ENCODE assay signal across 8 mouse cellular contexts in the genomic region with DNA sequence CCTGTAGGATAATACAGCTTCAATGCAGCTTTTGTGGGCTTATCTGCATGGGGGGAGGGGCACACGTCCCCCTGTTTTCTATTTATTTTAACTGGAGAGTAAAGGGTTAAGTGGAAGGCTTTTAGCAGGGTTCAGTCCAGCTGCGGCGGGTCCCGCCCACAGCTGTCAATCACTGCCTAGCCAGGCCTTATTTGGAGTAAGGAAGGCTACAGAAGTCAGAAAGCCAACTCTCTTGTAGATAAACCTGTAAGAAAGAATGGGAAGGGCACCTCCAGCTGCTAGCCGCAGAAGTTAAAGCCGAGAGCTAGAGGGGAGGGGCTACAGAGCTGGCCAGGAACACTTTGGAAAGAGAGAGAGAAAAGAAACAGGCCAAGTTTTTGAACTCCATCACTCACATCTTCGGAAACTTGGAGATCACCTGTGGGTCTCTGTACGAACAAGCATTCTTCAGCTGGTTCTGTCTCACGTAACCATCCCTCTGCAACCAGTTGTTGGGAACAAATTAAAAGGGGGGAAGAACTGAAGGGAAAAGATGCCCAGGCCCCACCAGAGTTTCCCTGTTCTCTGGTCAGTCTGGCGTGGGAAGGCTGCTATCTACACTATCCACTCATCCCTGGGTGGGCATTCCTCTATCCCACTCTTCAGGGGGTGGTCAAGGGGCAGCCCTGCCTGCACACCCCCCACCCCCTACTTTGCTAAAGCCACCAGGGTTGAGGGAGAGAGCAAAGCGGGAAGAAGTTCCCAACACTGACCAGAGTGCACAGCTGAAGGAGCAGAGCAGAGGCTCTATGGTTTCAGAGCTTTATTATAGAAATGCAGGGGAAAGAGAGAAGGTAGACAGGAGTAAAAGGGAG.
DNase-seq lines count a peak whose midpoint lies in the region; TF ChIP-seq lines count a peak whose summit lies in the region.
"Had no signal": no experiment of that assay in that cellular context is flagged by ENCODE, and none has a peak within 500 bp of the region (broad histone marks: within the 10 kb centered on the region; RNA-seq: fewer than 3 reads in every experiment).

No protein-coding gene starts in this region.

- no peaks in the 10 kb centered on the region for H3K27me3 ChIP-seq in hindbrain, embryonic 10.5 days (ENCODE audit: insufficient read depth, poor library complexity, severe bottlenecking)
- H3K27me3 ChIP-seq in cerebellum, adult 2 months (ENCODE audit: control insufficient read depth, insufficient read depth, low read length), result no peaks in the 10 kb centered on the region

- 3% methylated on average over 11 of the region's 11 CpGs for WGBS in hindbrain, embryonic 10.5 days
- WGBS in cerebellum, adult 2 months, result 7% methylated on average over 11 of the region's 11 CpGs

- no peak for TF ChIP-seq CTCF in brain, embryonic 14.5 days (IDR thresholded peaks at IDR 0.05; ENCODE audit: borderline replicate concordance, extremely low read depth, insufficient read depth, insufficient read length)
- no peak for TF ChIP-seq CTCF in cerebellum, adult 2 months (IDR thresholded peaks at IDR 0.05; ENCODE audit: borderline replicate concordance, insufficient read depth, low read depth, low read length)

- H3K4me3 ChIP-seq in ES-E14 (ENCODE audit: insufficient read depth in 1 of 2, low read depth in 1 of 2, low read length in 2 of 2, poor library complexity in 1 of 2, severe bottlenecking in 1 of 2), result no peak overlapping the region
- H3K4me3 ChIP-seq in hindbrain, embryonic 10.5 days, result peak overlapping the region; percentile 18; the same call in 1 of the 2 replicates
- H3K4me3 ChIP-seq in cerebellum, adult 2 months (replicated peaks; ENCODE audit: insufficient read depth, low read depth, low read length), result no peak overlapping the region

- peak; percentile 26 for DNase-seq in ES-E14 (ENCODE audit: low read depth, low spot score)
- peak; percentile 35 for DNase-seq in brain, embryonic 14.5 days (ENCODE audit: low read depth)
- peak; percentile 75 for DNase-seq in hindbrain, embryonic 10.5 days (ENCODE audit: low spot score)
- peak; percentile 58 for DNase-seq in mesoderm, embryonic 11.5 days (ENCODE audit: low read depth, low spot score)
- no peak for DNase-seq in frontal cortex, postnatal 14 days (ENCODE audit: low spot score in 2 of 2)
- DNase-seq in Muller cell, postnatal 12 days (ENCODE audit: inconsistent ontology term), result no peak
- no peak for DNase-seq in cerebellum, adult 2 months
- DNase-seq: lung, postnatal 14 days had no signal

- H3K9me3 ChIP-seq in ES-E14 (ENCODE audit: control insufficient read depth, insufficient read depth, low read depth, low read length), result no peaks in the 10 kb centered on the region
- H3K9me3 ChIP-seq in hindbrain, embryonic 10.5 days, result no peaks in the 10 kb centered on the region

- no peaks in the 10 kb centered on the region for H3K36me3 ChIP-seq in ES-E14 (ENCODE audit: control insufficient read depth, insufficient read depth, low read length, poor library complexity, severe bottlenecking)
- H3K36me3 ChIP-seq in hindbrain, embryonic 10.5 days, result no peaks in the 10 kb centered on the region

- peaks cover 0 to 6% of the 10 kb centered on the region in 2 experiments; a peak in 1 of 4 replicates for H3K4me1 ChIP-seq in ES-E14 (ENCODE audit: control insufficient read depth in 2 of 2, insufficient read depth in 2 of 2, low read length in 2 of 2, poor library complexity in 1 of 2)
- peaks cover 37% of the 10 kb centered on the region for H3K4me1 ChIP-seq in hindbrain, embryonic 10.5 days (replicated peaks)
- H3K4me1 ChIP-seq in cerebellum, adult 2 months (ENCODE audit: control insufficient read depth, insufficient read depth, low read length), result no peaks in the 10 kb centered on the region

- H3K9ac ChIP-seq in ES-E14 (ENCODE audit: insufficient read depth, low read depth, low read length, poor library complexity, severe bottlenecking), result no peak overlapping the region

- in situ Hi-C loops in ES-E14 (cut with MboI; ENCODE audit: low sequenced_read_pairs in 2 of 2, unreplicated experiment in 2 of 2), result no loop called here

- no peak overlapping the region for H3K27ac ChIP-seq in ES-E14 (ENCODE audit: insufficient read depth, low read depth, low read length, poor library complexity, severe bottlenecking)
- H3K27ac ChIP-seq in hindbrain, embryonic 10.5 days, result peak overlapping the region; percentile 57
- no peak overlapping the region for H3K27ac ChIP-seq in cerebellum, adult 2 months (ENCODE audit: insufficient read depth, low read length)

- no peak for TF ChIP-seq POLR2A in brain, embryonic 14.5 days (IDR thresholded peaks at IDR 0.05; ENCODE audit: borderline replicate concordance, extremely low read depth, insufficient read depth, insufficient read length, poor library complexity, severe bottlenecking)
- TF ChIP-seq POLR2A in cerebellum, adult 2 months (IDR thresholded peaks at IDR 0.05; ENCODE audit: borderline replicate concordance, insufficient read depth, low read length), result no peak

TF ChIP-seq in ES-E14, 5 proteins besides CTCF, POLR2A, EP300 and RAD21:
- TF ChIP-seq ZC3H11A (IDR thresholded peaks at IDR 0.05; ENCODE audit: borderline replicate concordance, low read depth, low read length) (no peak), ZNF384 (IDR thresholded peaks at IDR 0.05; ENCODE audit: low read depth, low read length) (no peak), MAFK (IDR thresholded peaks at IDR 0.05; ENCODE audit: insufficient read depth, low read depth, low read length) (no peak), CHD2 (IDR thresholded peaks at IDR 0.05; ENCODE audit: low read depth, low read length) (no peak), HCFC1 (IDR thresholded peaks at IDR 0.05; ENCODE audit: borderline replicate concordance, insufficient read depth, low read length) (no peak)

Comparison
In these comparisons a context has a peak if more than half of its experiments do, and no peak if none do; other contexts are left out.
1. DNase-seq: peak in ES-E14 (single experiment), brain, embryonic 14.5 days (single experiment), hindbrain, embryonic 10.5 days (single experiment) and mesoderm, embryonic 11.5 days (single experiment); none in frontal cortex, postnatal 14 days (0 of 2), Muller cell, postnatal 12 days (single experiment) and cerebellum, adult 2 months (0 of 2).